Mouse (Mus musculus) spleen, adult 18-20 months (tissue): ENCODE measurements around the gene Gucy2g.
"Not testable (repeated sequence)": the region's sequence is repeated elsewhere in the genome, so short reads cannot be mapped to it uniquely, and the experiment has no call there.

Source experiments
- DNase-seq, 2 experiments: peaks; one replicate each; pipeline ENCODE4 v3.0.0; 2022; ENCODE audit warnings: mixed read lengths in 2 of 2

Gene Gucy2g

DNA sequence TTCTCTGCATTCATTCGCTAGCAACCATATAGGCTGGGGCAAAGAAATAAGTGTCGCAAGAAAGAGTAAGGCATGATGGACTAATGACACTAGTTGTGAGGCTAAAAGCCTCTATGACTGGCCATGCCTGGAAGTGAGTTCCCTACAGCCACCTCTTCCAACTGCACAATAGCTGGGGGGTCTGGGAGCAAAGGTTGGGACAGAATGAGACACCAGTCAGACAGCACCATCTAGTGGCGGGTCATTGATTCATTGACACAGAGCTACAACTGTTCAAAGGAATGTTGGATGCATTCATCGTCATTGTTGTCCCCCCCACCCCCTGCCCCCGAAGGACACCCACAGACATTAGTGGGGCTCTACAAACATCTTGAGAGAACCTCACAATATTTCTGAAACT lies 42.7 kb downstream of the Gucy2g start:
- peak in 1 of 2 experiments; percentile 21 for DNase-seq

DNA sequence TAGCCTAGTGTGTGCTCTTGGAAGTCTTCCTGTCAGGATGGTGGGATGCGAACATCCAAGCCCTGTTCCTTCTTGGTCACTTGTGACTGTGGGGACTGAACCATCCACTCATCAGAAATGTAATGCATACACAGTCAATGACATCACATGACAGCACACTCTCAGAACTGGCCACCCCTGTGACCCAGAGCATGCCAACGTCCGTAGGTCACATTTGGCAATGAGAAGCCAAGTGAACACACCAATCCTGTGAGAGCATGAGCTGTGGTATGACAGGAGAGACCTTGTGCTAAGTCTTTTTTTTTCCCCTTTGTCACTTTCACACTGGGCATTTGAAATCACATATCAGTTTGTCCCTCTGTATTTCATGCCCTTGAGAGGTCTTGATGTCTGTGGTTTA lies 45.5 kb downstream of the Gucy2g start:
- DNase-seq: no peak

DNA sequence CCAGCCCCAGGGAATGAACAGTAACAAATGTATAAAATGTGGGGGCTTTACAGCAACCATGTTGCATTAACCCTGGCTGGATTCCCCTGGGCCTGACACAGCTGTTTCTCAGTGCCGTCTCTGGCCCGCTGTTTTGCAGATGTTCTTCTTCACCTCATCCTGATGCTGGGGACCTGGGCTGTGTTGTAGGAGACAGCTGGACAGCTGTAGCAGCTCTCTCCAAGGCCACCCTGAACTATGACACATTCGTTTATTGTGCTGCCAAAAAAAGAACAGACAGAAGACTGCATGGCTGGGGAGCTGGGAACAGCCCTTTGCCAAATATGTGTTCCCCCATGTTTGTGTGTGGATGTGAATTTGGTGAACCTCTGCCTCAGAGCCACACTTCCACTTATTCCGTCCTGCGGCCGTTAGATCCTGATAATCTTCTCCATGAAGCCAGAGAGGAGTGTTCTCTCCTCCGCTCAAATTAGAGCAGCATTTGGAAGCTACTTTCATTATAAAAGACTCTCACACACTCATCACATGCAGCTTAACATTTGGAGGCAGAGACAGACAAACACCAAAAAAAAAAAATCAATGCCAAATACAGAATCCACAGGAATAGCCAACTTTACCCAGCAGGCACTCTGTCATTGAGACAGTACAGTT lies 46.4 kb downstream of the Gucy2g start:
- no peak for DNase-seq

DNA sequence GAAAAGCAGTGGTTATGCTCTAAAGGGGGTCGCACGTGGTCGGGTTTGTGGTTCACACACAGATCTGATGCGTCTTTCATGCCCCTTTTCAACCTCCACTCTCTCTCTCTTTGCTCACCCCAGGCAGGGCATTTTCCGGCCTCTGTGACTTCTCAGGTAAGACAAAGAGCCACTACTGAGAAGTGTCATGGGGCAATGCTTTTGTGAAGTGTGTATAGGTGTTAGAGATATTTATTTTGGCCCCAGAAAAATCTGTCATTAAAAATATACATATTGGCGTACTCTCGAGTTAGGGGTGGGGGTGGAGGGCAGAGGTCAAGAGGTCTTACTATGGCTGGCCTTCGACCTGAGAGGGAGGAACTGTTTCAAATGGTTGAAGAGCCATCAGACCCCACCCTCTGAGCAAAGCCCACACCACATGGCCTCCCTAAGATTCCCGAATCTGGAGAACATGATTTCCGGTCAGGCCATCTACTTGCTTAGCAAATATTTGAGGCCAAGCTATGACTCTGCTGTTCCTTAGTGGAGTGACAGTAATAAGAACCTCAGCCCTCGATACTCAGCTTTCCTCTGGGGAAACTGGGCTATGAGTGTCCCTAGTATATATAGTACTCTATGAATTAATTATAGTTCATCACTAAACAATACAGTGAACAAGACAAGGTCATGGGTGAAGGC lies 47.2 kb downstream of the Gucy2g start:
- DNase-seq: no peak

DNA sequence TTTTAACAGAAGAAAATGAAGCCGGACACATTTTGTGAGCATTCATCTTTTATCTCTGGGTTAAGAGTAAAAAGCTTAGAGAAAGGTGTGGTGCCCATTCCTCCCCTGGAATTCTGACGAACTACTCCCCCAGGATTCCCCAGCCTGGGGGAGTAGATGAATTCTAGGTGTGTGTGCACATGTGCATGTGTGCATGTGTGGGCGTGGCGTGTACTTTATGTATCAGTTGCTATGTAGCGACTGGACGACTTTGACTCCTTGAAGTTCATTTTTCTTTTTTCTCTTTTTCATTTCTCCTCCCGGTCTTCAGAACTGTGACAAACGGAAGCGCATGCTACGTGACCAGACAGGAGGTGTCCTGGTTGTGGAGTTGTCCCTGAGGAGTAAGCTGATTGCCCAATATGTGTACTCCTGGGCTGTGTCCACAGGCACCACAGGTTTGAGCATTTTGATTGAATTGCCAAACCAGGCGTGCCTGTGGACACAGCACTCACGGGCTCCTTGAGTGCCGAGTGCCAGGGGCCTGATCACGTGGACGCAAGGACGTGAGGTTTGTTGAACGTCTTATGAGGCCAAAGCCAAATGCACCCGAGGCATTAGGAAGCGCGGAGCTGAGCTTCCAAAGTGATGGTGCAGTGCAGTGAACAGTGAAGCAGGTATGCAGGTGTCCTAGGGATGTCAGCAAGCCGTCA lies 48.6 kb downstream of the Gucy2g start:
- DNase-seq: no peak

DNA sequence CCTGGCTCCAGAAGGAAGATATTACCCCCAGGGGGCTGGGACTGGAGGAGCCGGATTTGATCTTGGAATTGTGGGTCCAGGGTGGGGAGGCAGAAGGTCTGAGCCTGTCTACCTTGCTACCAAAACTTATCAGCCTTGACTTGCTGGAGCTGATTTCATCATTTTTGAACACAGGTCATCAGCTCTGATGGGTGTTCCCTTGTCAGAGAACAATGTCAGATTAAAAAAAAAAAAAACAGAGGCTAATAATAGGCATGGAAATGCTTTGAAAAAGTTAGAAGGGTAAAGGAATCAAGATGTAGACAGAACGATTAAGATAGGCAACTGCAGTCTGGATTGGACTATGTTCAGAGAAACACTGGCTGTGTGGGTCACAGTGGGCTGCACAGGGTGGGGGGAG lies 49.4 kb downstream of the Gucy2g start:
- no peak for DNase-seq

DNA sequence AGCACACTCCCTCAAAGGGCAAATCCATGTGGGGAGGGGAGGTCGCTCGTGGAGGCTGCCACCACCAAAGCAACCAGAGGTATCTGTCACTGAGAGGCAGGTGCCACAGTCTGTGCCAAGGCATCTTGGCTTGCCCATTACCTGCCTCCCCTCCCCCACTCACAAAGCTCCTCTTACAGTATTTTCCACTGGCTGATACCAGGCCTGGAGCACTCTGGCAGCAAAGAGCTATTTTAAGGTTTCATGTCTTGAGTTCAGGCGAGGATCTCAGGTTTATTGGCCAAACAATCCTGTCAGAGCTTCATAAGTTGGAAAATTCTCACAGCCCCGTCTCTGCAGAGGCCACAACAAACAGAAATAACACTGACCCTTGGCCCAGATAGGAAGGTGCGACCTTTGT lies 51.0 kb downstream of the Gucy2g start:
- DNase-seq: no peak

DNA sequence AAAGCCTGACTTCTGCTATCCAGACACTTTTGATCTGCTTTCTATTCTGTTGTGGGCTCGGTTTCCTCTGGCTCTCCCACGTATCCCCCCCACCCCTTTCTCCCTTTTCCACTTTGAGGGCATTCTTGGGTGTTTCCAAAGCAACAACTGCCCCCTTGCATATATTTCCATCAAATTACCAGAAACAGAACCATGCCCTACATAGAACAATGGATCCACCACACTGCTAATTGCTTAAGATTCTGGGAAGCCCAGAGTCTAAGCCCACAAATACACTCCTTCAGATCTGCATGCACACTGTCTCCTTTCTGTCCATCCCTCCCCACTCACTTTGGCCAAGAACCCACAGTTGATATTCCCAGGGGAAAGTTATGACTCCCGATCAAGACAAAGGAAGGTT lies 55.4 kb downstream of the Gucy2g start:
- DNase-seq: no peak

DNA sequence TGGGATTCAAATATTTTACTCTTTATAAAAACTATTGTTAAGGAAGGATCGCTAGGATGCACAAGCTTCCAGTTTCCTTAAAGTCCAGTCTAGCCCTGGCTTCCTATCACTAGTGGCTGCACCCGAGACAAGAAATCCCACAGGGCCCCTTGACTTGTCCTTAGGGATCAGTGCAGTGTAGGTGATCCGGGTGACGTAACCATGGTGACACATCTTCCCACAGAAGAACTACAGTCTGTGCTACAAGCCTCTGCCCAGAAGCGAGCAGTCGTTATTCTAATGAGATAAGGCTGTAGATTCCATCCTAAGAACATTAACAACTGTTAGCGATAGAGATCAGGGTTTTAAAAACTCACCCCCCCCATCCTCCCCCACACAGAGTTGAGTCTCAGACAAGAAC lies 56.0 kb downstream of the Gucy2g start:
- DNase-seq: no peak

DNA sequence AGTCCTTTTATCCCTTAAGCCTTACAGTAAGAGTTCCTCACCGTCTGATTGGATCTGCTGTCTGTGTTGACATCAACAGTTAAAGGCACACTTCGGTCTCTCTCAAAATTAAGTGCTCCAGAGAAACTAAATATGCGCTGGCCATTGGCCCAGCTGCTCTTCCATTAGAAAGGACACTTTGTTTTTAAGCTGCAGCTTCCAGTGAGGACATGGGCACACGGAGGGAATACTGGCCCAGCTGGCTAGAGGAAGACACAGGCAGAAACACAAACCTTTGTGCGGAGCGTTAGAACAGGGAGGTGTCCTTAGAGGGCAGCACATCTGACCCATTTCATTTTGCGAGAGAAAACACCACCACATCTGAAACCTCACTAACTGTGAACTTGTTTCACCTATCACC lies 56.6 kb downstream of the Gucy2g start:
- DNase-seq: no peak

DNA sequence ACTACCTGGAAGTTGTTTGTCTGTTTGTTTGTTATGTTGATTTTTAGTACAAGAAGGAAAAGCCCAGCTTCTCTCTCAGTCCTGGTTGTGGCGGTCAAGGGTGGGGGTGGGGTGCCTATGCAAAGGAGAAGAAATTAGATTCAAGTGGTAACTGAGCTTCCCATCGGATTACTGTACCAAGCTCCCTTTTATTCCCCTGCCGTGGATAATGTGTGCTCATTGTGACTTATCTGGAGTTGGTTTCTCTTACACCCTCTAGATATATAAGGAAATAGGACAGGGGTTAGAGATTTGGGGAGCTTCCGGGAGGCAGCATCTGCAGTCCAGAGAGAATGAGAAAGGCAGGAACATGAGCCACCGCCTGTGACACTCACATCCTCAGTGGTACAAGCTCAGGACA lies 60.6 kb downstream of the Gucy2g start, which contains the start of gene Tectb:
Gene Tectb (plus strand): TSS at position 301 of the 400 bp plus-strand sequence.
- DNase-seq: no peak

DNA sequence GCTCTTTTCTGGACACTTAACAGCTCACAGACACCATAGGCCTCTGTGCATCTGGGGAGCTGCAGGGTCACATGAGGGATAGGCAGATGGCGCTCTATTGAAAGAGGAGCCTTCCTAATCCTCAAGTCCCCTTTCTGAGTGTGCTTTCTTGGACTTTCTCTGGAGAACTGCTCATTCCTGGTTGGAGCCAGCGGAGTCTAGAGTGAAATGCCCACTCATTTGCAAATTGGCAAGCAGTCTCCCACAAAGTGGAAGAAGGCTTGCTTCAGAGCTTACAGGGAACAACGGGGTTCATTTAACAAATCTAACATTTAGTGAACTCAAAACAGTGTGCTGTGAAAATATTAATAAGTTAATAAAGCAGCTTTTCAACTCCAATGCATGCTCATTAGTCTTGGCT lies 63.9 kb downstream of the Gucy2g start:
- DNase-seq: no peak

DNA sequence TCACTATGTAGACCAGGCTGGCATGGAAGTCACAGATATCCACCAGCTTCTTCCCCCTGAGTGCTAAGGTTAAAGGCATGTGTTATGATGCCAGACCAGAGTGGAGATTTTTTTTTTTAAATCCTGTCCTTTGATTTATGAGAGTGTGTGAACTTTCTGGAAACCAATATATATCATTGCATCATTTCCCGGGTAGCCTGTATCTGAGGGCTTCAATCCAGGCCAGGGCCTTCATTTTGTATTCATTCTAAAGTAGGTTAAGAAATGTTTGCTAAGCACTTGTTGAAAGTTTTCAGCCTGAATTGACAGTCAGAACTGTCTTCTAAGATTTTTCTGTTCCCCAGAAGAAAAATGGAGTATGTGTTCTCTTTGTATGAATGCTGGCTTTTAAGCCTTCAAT lies 69.5 kb downstream of the Gucy2g start:
- no peak for DNase-seq

DNA sequence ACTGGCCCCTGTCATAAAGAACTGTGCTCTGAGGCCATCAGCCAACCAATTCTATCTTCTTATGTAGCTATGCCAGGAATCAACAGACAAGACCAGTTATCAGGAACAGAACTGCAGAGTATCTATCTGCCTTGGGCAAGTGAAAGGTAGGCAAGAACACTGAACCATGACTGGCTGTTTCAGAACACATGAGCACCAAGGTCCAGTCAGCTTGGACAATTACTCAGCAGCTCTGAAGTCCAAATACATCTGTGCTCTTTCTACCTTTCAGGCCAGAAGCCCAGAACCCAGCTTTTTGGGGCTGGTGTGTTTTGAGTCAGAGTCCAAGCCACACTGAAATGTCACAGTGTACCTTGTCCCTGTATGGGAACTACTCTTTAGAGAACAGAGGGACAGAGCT lies 70.6 kb downstream of the Gucy2g start:
- no peak for DNase-seq

DNA sequence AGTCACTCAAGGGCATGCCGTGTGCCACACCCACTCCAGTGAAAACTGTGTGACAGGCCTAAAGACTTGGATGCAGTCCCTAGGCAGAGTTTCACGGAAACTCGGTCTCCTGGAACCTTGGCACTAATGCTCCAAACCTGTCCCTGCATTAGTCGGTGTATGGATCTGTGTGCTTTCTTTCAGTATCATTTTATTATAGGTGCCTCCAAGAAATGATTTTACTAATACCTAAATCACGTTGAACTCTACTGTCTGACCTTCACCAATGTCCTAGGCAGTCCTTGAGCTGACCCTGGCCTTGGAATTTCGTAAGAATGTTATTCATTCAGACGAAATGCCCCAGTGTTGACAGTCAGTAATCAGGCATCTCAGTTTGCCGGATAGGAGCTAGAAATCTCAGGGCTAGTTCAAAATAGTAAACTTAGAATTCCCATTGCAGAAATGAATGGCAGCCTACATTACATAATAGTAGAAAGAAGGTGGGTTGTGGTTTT lies 71.8 kb downstream of the Gucy2g start:
- DNase-seq: not testable (repeated sequence)

DNA sequence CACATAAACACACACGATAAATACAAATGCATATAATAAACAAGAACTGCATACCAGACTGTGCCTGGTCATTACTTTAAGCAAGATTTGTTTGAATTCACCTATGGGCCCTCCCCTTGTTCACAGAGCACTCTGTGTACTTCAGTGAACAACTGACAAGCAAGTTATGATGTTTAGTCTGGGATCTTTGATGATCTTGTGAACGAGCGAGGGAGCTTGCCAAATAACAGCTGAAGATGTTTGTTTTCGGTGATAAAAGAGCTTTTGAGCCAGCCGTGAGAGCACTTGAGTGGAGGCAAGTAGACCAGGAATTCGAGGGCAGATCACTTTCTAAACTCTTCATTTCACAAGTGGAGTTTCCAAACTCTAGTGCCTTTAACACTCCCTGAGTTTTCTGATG lies 72.7 kb downstream of the Gucy2g start:
- DNase-seq: no peak

DNA sequence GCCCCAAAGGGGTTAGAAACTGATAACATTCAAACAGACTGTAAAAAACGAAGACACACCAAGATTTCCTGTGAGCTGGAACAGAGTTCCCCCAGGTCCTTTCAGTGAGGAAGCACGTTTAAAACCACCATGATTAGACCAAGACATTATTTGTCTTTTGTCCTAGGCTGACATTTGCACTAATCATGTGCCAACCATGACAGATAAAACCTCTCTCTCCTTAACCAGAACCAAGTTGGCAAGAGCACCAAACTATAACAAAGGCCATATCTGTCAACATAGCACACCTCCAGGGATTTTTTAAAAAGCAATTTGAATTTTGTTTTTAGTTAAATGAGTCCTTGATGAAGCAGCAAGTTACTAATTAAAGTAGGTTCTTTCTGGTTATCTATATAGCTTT lies 73.3 kb downstream of the Gucy2g start:
- no peak for DNase-seq

DNA sequence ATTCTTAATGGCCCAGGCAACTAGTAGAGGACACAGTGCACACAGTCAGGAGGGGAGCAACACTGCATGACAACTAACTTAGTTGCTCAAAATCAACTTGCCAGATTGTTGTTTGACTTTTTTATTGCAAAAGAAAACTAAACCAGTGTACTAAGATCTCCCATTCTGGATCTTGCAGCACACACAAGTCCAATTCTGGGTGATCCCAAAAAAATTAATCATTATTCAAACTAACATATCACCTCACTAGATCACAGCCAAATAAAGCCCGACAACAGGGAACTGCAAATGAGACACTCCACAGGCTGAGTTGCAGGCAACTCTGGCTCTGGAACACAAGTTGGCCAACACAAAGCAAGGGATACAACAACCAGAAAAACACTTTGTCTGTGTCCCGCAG lies 74.3 kb downstream of the Gucy2g start:
- DNase-seq: no peak

DNA sequence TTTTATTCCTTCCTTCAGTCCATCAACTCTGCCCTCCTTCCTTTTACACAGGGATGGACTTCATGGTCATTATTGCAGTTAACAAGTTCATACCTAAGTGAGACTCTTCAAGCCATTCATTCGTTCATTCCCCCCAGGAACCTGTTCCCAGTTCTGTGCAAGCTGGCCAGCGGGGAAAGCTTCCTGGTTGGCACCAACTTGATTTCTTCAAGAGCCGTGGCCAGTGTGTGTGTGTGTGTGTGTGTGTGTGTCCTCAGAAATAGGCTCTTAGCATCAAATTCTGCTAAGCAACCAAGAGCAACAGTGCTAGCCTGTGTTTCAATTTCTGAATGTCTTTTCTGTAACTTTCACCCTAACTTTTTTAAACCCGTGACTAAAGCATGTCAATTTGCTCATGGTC lies 75.1 kb downstream of the Gucy2g start:
- no peak for DNase-seq

DNA sequence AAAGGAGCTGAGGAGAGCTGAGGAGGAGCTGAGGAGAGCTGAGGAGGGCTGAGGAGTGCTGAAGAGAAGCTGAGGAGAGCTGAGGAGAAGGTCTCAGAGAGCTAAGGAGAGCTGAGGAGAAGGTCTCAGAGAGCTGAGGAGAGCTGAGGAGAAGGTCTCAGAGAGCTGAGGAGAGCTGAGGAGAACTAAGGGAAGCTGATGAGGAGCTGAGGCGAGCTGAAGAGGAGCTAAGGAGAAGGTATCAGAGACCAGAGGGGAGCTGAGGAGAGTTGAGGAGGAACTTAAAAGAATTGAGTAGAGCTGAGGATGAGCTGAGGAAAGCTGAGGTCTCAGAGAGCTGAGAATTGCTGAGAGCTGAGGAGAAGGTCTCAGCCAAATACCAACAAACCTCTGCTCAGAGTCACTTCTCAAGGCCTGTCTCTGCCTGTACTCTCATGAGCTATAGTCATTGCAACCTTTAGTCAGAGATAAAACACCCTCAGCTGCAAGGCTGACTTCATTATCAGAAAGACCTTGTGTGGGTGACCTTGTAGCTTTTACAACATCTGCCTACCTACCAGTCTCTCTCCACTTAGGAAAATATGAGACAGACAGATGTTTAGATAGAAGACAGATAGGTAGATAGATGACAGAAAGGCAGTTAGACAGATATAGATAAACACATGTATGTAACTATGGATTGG lies 75.7 kb downstream of the Gucy2g start:
- no peak for DNase-seq

DNA sequence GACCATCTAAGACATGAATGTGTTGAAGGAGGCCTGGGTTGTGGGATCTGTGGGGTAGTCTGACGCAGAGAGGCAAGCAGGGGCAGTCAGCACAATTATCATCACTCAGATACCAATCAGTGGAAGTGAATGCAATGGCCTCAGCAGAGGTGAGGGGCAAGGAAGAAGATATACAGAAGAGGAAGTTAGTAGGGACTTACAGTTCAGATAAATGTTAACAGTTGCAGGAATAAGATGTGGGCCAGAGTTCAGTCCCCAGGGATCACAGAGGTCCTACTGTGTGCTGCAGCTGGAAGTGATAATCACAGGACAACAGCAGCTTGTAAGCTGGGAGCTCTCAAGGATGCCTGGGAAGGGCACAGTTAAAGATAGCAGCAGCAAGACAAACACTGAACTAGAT lies 76.9 kb downstream of the Gucy2g start:
- no peak for DNase-seq

DNA sequence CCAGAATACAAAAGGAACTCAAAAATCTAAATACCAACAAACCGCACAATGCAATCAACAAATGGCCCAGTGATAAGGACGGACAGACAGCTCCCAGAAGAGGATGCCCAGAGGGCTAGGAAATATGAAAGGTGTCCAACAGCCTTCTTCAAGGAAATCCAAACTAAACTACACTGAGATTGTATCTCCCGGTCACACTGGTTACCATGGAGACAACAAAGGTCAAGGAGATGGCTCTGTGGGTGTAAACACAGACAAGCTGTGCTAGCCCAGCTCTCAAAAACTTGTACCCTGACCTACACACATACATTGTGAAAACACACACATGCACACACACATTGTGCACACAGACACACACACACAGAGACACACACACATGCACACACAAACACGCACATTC lies 78.8 kb downstream of the Gucy2g start:
- no peak for DNase-seq

DNA sequence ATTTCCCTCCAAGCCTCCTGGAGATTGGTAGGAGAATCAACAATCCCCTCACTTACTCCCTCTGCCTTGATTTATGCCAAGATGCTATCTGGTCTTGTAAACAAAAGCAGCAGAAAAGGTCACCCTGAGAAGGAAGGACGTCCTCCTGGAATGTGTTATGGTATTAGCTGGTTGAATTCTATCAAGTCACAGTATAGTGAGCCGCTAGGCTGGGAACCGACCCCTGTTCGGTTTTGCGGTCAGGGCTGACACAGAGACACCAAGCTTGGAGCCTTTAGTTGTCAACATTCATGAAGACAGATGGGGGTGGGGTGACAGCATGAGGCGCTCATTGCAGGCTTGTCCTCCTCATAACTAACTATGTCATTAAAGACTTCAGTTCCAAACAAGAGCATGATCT lies 81.2 kb downstream of the Gucy2g start:
- DNase-seq: no peak

DNA sequence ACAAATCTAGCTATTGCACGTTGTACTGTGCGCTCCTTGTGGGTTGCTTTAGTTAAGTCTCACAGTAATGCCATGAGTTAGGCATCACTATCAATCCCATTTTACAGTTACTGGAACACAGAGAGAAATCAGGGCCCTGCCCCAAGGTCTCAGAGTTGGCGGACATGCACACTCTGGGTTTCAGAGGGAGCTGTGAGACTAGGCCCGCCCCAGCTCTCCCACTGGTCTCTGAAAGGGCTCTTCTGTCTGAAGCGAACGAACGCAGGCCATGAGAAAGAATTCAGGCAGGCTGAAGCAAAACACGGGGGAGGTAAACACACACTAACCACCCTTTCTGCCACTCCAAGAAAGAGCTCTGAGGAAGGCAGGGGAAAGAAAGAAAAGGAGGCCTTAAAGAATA lies 82.4 kb downstream of the Gucy2g start:
- no peak for DNase-seq
